Mouse (Mus musculus): Measurements from ENCODE around the gene Sult6b1.

DNA sequence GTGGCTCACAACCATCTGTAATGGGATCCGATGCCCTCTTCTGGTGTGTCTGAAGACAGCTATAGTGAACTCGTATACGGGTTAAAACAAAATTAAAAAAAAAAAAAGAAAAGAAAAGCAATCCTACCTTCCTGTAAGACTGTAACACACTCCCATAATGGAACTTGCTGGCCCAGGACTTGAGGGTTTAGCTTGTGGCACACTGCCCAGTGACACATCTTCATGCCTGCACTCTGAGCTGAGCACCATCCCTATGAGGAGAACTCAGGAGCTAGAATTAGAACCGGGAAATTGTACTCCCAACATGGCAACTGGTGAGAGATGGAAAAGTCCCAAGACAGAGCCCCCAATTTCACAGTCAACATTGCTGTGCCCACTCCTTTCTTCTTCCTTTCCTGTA lies 23.5 kb downstream of the Sult6b1 start:
- TF ChIP-seq CTCF (IDR thresholded peaks at IDR 0.05; ENCODE audit: borderline replicate concordance, extremely low read depth, insufficient read depth, insufficient read length) (no peak), POLR2A (IDR thresholded peaks at IDR 0.05; ENCODE audit: borderline replicate concordance, extremely low read depth, insufficient read depth, insufficient read length, poor library complexity, severe bottlenecking) (no peak)

All from brain, embryonic 14.5 days (tissue).